Mouse (Mus musculus): ENCODE measurements around the gene Ptk7. TPM values are rescaled to one million over a fixed set of nuclear protein-coding genes. Genes with fewer than 3 reads are reported as not detected.

The Ptk7 gene
- polyA plus RNA-seq, 1 experiment = 38.7 TPM

GRCm38 (mm10) chr17:46554977-46555672, 74.2 kb downstream of the Ptk7 start:
- TF ChIP-seq CTCF (IDR thresholded peaks at IDR 0.05; ENCODE audit: borderline replicate concordance, extremely low read depth, insufficient read depth, insufficient read length) = no peak
- no peak for TF ChIP-seq POLR2A (IDR thresholded peaks at IDR 0.05; ENCODE audit: borderline replicate concordance, extremely low read depth, insufficient read depth, insufficient read length, poor library complexity, severe bottlenecking)
- peak; percentile 44 for DNase-seq (ENCODE audit: low read depth)

DNA sequence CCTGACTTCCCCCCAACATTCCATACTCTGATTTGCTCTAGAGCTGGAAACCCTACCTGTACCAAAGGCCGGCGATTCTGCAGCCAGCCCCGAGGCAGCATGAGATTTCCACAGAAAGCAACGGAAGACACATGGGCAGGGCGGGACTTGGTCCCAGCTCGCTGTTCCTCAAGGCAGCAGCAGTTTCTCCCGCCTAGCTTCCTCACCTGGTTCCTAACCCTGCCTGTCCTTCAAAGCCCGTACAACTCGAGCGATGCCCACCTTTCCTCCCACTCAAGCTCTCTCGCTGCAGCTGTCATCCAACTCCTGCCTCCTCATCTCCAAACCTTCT, 74.7 kb downstream of the Ptk7 start:
- TF ChIP-seq POLR2A (IDR thresholded peaks at IDR 0.05; ENCODE audit: borderline replicate concordance, extremely low read depth, insufficient read depth, insufficient read length, poor library complexity, severe bottlenecking) (no peak), CTCF (IDR thresholded peaks at IDR 0.05; ENCODE audit: borderline replicate concordance, extremely low read depth, insufficient read depth, insufficient read length) (no peak)
- no peak for DNase-seq (ENCODE audit: low read depth)

DNA sequence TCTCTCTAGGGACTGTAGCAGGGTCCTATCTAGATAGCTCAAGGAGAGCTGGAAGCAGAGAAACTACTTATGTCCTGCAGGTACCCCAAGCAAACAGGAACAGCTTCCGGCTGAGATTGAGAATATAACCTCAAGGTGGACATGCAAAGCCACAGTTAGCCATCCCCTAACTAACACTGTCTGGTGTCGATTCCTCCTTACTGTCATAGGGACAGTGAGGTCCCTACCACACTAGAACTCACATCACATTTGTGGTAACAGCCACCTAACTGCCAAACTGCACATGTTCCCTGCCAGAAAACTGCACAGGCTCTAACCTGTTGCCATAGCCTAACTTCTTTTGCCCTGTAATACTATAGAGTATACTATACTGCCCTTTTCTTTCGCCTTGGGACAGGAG, 75.4 kb downstream of the Ptk7 start:
- DNase-seq (ENCODE audit: low read depth) = no peak
- TF ChIP-seq POLR2A (IDR thresholded peaks at IDR 0.05; ENCODE audit: borderline replicate concordance, extremely low read depth, insufficient read depth, insufficient read length, poor library complexity, severe bottlenecking) = no peak
- TF ChIP-seq CTCF (IDR thresholded peaks at IDR 0.05; ENCODE audit: borderline replicate concordance, extremely low read depth, insufficient read depth, insufficient read length) = no peak

- no peak for DNase-seq (ENCODE audit: low read depth)
- TF ChIP-seq CTCF (IDR thresholded peaks at IDR 0.05; ENCODE audit: borderline replicate concordance, extremely low read depth, insufficient read depth, insufficient read length) = no peak
- TF ChIP-seq POLR2A (IDR thresholded peaks at IDR 0.05; ENCODE audit: borderline replicate concordance, extremely low read depth, insufficient read depth, insufficient read length, poor library complexity, severe bottlenecking) = no peak
Measured at GRCm38 (mm10) chr17:46553469-46553868, 75.8 kb downstream of the Ptk7 start.

DNA sequence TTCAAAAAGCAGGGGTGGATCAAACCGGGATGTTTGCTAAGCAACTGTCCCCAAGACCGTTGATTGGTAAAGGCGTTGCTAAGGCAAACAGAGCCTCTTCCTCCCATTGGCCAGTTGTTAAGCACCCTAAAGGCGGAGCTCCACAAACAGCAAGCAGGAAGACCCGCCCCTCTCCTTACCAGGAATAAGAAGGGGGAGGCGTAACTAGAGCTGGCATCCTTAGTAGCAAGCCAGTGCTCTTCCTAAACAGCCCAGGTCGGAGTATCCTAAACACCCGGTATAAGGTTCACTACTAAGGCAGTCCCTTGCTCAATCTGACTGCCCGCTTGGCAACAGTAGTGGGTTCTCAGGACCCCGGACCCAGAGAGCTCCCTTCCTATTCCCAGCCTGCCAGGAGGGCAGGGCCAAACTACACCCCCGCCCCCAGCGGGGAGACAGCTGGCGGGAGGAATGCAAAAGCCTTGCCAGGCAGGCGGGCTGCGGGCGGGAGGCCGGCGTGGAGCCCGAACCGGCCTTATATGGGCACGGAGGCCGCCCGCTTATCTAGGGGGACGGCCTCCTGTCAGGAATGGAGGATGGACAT, 76.4 kb downstream of the Ptk7 start:
- TF ChIP-seq POLR2A (IDR thresholded peaks at IDR 0.05; ENCODE audit: borderline replicate concordance, extremely low read depth, insufficient read depth, insufficient read length, poor library complexity, severe bottlenecking) (no peak), CTCF (IDR thresholded peaks at IDR 0.05; ENCODE audit: borderline replicate concordance, extremely low read depth, insufficient read depth, insufficient read length) (no peak)
- DNase-seq (ENCODE audit: low read depth) = peak; percentile 98

- DNase-seq (ENCODE audit: low read depth) = no peak
- TF ChIP-seq POLR2A (IDR thresholded peaks at IDR 0.05; ENCODE audit: borderline replicate concordance, extremely low read depth, insufficient read depth, insufficient read length, poor library complexity, severe bottlenecking) = no peak
- no peak for TF ChIP-seq CTCF (IDR thresholded peaks at IDR 0.05; ENCODE audit: borderline replicate concordance, extremely low read depth, insufficient read depth, insufficient read length)
Measured at GRCm38 (mm10) chr17:46552151-46552550, 77.2 kb downstream of the Ptk7 start.

DNA sequence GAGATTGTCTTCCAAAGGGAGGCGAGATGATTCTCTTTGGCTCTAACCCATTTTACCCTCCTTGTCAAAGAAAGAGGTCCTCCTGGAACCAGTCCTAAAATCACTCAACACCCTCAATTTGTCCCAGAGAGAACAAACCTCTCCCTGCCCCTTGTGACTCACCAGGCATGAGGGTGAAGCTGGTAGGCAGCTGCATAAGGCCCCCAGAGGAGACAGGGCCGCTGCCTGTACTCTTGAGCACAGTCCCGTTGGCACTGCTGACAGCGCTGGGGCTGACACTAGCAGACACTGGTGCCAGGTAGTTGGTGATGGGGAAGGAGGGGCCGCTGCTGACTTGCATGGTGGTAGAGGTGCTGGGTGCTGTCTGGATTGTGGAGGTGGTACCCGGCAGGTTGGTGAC, 77.9 kb downstream of the Ptk7 start:
- TF ChIP-seq CTCF (IDR thresholded peaks at IDR 0.05; ENCODE audit: borderline replicate concordance, extremely low read depth, insufficient read depth, insufficient read length) (no peak), POLR2A (IDR thresholded peaks at IDR 0.05; ENCODE audit: borderline replicate concordance, extremely low read depth, insufficient read depth, insufficient read length, poor library complexity, severe bottlenecking) (no peak)
- no peak for DNase-seq (ENCODE audit: low read depth)

DNA sequence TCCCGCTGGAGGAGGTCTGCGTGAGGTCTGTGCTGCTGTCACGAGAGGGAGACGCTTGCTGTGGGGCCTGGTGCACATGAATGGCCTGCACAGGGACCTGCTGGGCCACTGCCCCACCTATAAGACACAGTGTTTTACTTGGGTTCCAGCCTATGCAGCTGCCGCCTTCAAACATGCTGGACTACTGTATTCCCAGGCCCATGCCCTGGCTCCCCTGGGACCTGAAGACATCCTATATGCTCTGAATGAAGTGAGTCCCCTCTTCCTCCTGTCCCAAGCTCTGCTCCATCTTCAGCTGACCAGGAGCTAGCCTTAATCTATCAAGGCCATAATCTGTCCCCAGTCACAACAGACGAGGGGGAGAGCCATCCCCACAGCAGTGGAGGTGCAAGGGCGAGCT, 78.4 kb downstream of the Ptk7 start:
- no peak for DNase-seq (ENCODE audit: low read depth)
- no peak for TF ChIP-seq CTCF (IDR thresholded peaks at IDR 0.05; ENCODE audit: borderline replicate concordance, extremely low read depth, insufficient read depth, insufficient read length)
- TF ChIP-seq POLR2A (IDR thresholded peaks at IDR 0.05; ENCODE audit: borderline replicate concordance, extremely low read depth, insufficient read depth, insufficient read length, poor library complexity, severe bottlenecking) = no peak

DNA sequence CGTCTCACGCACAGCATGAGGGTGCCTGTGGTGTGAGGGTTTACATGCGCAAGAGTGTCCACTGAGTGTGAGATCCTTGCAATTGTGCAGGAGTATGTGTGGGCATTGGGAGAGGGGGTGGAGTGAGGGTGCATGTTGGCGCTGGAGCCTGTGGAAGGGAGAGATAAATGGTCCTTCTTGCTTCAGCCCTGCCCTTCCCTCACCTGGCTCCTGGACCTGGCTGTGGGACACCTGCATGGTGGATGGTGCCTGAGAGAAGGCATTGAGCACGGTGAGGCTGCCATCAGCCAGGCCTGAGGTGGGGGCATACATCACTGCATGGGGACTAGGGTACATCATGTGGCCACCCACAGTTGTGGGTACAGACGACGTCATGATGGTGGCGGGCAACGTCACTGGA, 79.7 kb downstream of the Ptk7 start:
- no peak for TF ChIP-seq POLR2A (IDR thresholded peaks at IDR 0.05; ENCODE audit: borderline replicate concordance, extremely low read depth, insufficient read depth, insufficient read length, poor library complexity, severe bottlenecking)
- no peak for TF ChIP-seq CTCF (IDR thresholded peaks at IDR 0.05; ENCODE audit: borderline replicate concordance, extremely low read depth, insufficient read depth, insufficient read length)

GRCm38 (mm10) chr17:46549193-46549592, 80.1 kb downstream of the Ptk7 start:
- TF ChIP-seq POLR2A (IDR thresholded peaks at IDR 0.05; ENCODE audit: borderline replicate concordance, extremely low read depth, insufficient read depth, insufficient read length, poor library complexity, severe bottlenecking) (no peak), CTCF (IDR thresholded peaks at IDR 0.05; ENCODE audit: borderline replicate concordance, extremely low read depth, insufficient read depth, insufficient read length) (peak; percentile 80)
- peak; percentile 63 for DNase-seq (ENCODE audit: low read depth)

More for the DNA sequence above, 79.7 kb downstream of the Ptk7 start:
- no peak for DNase-seq (ENCODE audit: low read depth)

DNA sequence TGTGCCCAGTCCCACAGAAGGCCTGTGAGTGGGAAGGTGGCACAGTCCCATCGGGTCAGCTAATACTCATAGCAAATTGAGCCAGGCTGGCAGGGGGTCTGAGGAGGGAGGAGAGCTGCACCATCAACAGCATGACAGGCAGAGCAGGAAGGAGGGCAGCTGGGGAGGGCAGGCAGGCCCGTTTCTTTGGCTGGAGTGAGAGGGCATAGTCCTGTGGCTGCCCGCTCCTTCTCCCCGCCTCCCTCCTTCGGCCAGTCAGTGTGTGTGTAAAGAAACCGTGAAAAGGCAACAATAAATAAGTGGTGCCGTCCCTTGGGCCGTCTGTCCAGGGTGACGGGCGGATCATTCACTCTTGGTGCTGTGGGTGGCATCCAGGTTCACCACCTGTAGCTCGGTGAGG, 80.6 kb downstream of the Ptk7 start:
- no peak for TF ChIP-seq CTCF (IDR thresholded peaks at IDR 0.05; ENCODE audit: borderline replicate concordance, extremely low read depth, insufficient read depth, insufficient read length)
- DNase-seq (ENCODE audit: low read depth) = no peak

GRCm38 (mm10) chr17:46547923-46548322, 81.4 kb downstream of the Ptk7 start:
- no peak for DNase-seq (ENCODE audit: low read depth)
- TF ChIP-seq POLR2A (IDR thresholded peaks at IDR 0.05; ENCODE audit: borderline replicate concordance, extremely low read depth, insufficient read depth, insufficient read length, poor library complexity, severe bottlenecking) (no peak), CTCF (IDR thresholded peaks at IDR 0.05; ENCODE audit: borderline replicate concordance, extremely low read depth, insufficient read depth, insufficient read length) (no peak)
